Mouse (Mus musculus) forebrain, postnatal 0 days (tissue): ENCODE measurements around the gene Lrrc4c. TPM values are rescaled to one million over a fixed set of nuclear protein-coding genes. Genes with fewer than 3 reads are reported as not detected.
A peak's percentile ranks its signal among the peaks of the same experiment; 100 is the strongest.

Experiments used
- ATAC-seq: fragments of 200-750 bp; cut with Nextera tagmentation; 2 replicates; pipeline ENCODE4 v1.8.0; 2017; ENCODE audit warnings: mild to moderate bottlenecking, moderate library complexity
- DNase-seq: peaks from one replicate; pipeline ENCODE4 v3.0.0-alpha.2; 2015
- H3K27ac ChIP-seq: fragments of 300-500 bp; sonication (generic); 2 replicates; pipeline ENCODE4 v1.5.1; 2014; ENCODE audit warnings: low read depth, mild to moderate bottlenecking, antibody characterized with exemption, low read length, moderate library complexity, mixed read lengths
- H3K27me3 ChIP-seq: fragments of 300-500 bp; sonication (generic); 2 replicates; pipeline ENCODE4 v1.6.1; 2014; ENCODE audit warnings: mild to moderate bottlenecking, low read length, mixed read lengths; ENCODE audit not compliant: insufficient read depth
- H3K36me3 ChIP-seq: fragments of 300-500 bp; sonication (generic); 2 replicates; pipeline ENCODE4 v1.6.1; 2014; ENCODE audit warnings: mild to moderate bottlenecking, moderate library complexity; ENCODE audit not compliant: insufficient read depth
- H3K4me1 ChIP-seq: fragments of 300-500 bp; sonication (generic); 2 replicates; pipeline ENCODE4 v1.6.1; 2014; ENCODE audit warnings: antibody characterized with exemption; ENCODE audit not compliant: insufficient read depth
- H3K4me2 ChIP-seq: fragments of 300-500 bp; sonication (generic); 2 replicates; pipeline ENCODE4 v1.6.1; 2014; ENCODE audit warnings: low read depth, mild to moderate bottlenecking, moderate library complexity
- H3K4me3 ChIP-seq: fragments of 300-500 bp; sonication (generic); 2 replicates; pipeline ENCODE4 v1.5.1; 2014; ENCODE audit warnings: low read depth, low read length, mixed read lengths
- H3K9ac ChIP-seq: fragments of 300-500 bp; sonication (generic); 2 replicates; pipeline ENCODE4 v1.6.1; 2014; ENCODE audit warnings: mild to moderate bottlenecking
- H3K9me3 ChIP-seq: fragments of 300-500 bp; sonication (generic); 2 replicates; pipeline ENCODE4 v1.6.1; 2016; ENCODE audit warnings: low read length
- CTCF ChIP-seq: sonication (generic); IDR thresholded peaks from 2 replicates; pipeline ENCODE4 v1.5.1; 2016; ENCODE audit warnings: antibody characterized with exemption, control low read depth, low read depth
- WGBS: fragments of 180-500 bp; shearing (Covaris S2); extraction: QIAGEN DNeasy Blood & Tissue Kit; methylation state at CpG from one replicate; pipeline ENCODE4 v1.1.7; 2014; 5-methylcytosine and 5-hydroxymethylcytosine counted together
- polyA plus RNA-seq: library from polyadenylated mRNA; unstranded; fragments of >200 nt; fragmentation: Nextera tagmentation; extraction: Ambion mirVana; gene quantifications from 2 replicates; pipeline ENCODE4 v1.2.1, GENCODE M21; 2015
- total RNA-seq: library from RNA; depleted of rRNA; stranded (reverse); fragments of >200 nt; gene quantifications from 2 replicates; pipeline ENCODE4 v1.2.3, GENCODE M21; 2014

The Lrrc4c gene
- total and polyA plus RNA-seq, 2 experiments from 2014 or later = 39.9 to 60.7 TPM

GRCm38 (mm10) chr2:97463573-97463972, 1145.6 kb downstream of the Lrrc4c start:
- Histone ChIP-seq H3K27ac (no peak overlapping the region), H3K9ac (no peak overlapping the region), H3K4me3 (no peak overlapping the region), H3K9me3 (no peaks in the 10 kb centered on the region), H3K4me1 (no peaks in the 10 kb centered on the region), H3K36me3 (no peaks in the 10 kb centered on the region), H3K27me3 (no peaks in the 10 kb centered on the region), H3K4me2 (no peak overlapping the region)
- TF ChIP-seq CTCF = peak; percentile 55
- ATAC-seq (no peak), DNase-seq (no peak)

GRCm38 (mm10) chr2:97466243-97466793, 1148.3 kb downstream of the Lrrc4c start:
- peak; percentile 89 for ATAC-seq
- 6% methylated on average over 25 of the region's 25 CpGs for WGBS
- DNase-seq = peak; percentile 94
- Histone ChIP-seq H3K36me3 (no peaks in the 10 kb centered on the region), H3K27ac (peak overlapping the region; percentile 91), H3K4me2 (peak overlapping the region; percentile 71), H3K4me3 (peak overlapping the region; percentile 68), H3K9ac (peak overlapping the region; percentile 69), H3K4me1 (no peaks in the 10 kb centered on the region), H3K27me3 (no peaks in the 10 kb centered on the region), H3K9me3 (no peaks in the 10 kb centered on the region)
- TF ChIP-seq CTCF = peak; percentile 96

DNA sequence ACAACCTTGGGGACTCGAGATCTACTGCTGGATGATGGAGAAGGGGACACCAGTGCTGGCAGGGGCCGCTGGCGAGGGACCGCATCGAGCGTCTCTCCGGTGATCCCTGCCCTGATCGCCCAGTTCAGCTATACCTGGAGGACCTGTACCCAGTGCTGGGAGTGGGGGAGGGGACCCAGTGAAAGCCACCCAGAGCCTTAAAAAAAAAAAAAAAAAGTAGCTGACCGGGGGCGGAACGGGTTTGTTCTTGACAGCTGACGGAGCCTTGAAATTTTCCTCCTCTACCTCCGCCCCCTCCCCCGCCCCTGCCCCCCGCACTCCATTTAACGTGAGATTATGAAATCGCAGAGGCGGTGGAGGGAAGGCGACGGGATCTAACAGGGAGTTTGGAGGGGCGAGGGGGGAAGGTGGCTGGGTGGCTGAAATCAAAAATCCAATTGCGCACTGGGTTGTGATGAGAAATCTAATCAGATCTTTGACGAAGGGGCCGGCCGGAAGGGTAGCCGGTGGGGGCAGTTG, 1149.1 kb downstream of the Lrrc4c start:
- Histone ChIP-seq H3K9ac (peak overlapping the region; percentile 69), H3K4me1 (no peaks in the 10 kb centered on the region), H3K9me3 (no peaks in the 10 kb centered on the region), H3K36me3 (no peaks in the 10 kb centered on the region), H3K27ac (peak overlapping the region; percentile 91), H3K4me3 (peak overlapping the region; percentile 68), H3K4me2 (peak overlapping the region; percentile 71), H3K27me3 (no peaks in the 10 kb centered on the region)
- ATAC-seq (peak; percentile 44), DNase-seq (peak; percentile 67)
- WGBS = under 1% methylated on average over 26 of the region's 26 CpGs
- TF ChIP-seq CTCF = no peak

GRCm38 (mm10) chr2:97467664-97468063, 1149.7 kb downstream of the Lrrc4c start:
- Histone ChIP-seq H3K36me3 (no peaks in the 10 kb centered on the region), H3K27me3 (no peaks in the 10 kb centered on the region), H3K9ac (peak overlapping the region; percentile 69), H3K4me1 (no peaks in the 10 kb centered on the region), H3K4me3 (peak overlapping the region; percentile 68), H3K4me2 (peak overlapping the region; percentile 71), H3K9me3 (no peaks in the 10 kb centered on the region), H3K27ac (peak overlapping the region; percentile 91)
- no peak for TF ChIP-seq CTCF
- ATAC-seq (no peak), DNase-seq (peak; percentile 46)
- WGBS = 3% methylated on average over 8 of the region's 8 CpGs

- Histone ChIP-seq H3K36me3 (no peaks in the 10 kb centered on the region), H3K4me1 (no peaks in the 10 kb centered on the region), H3K27me3 (no peaks in the 10 kb centered on the region), H3K4me2 (peak overlapping the region; percentile 71), H3K4me3 (peak overlapping the region; percentile 68), H3K27ac (peak overlapping the region; percentile 55), H3K9me3 (no peaks in the 10 kb centered on the region), H3K9ac (peak overlapping the region; percentile 69)
- no peak for TF ChIP-seq CTCF
- no peak for ATAC-seq
- no peak for DNase-seq
- WGBS = 2% methylated on average over 5 of the region's 5 CpGs
These were observed 1150.4 kb downstream of the Lrrc4c start for GRCm38 (mm10) chr2:97468372-97468771.

DNA sequence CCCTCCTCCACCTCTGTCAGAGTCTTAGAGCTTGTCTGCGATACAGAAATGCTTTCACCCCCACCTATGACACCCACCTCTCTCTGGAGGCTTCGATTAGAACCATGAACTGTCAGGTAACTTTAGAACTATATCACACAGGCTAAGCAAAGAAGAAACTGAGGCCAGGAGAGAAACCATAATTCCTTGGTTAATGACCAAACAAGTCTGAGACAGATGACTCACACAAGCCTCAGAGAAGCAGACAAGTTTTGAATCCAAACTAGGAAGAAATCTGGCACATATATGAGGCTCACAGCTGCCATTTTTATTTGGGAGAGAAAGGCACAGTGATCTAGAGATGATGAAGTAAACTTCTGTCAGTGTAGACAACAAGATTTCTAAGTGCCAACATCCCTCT, 1151.4 kb downstream of the Lrrc4c start:
- no peak for TF ChIP-seq CTCF
- Histone ChIP-seq H3K27me3 (no peaks in the 10 kb centered on the region), H3K9me3 (no peaks in the 10 kb centered on the region), H3K4me3 (peak overlapping the region; percentile 68), H3K9ac (peak overlapping the region; percentile 69; the same call in 1 of the 2 replicates), H3K27ac (no peak overlapping the region), H3K36me3 (no peaks in the 10 kb centered on the region), H3K4me2 (peak overlapping the region; percentile 71), H3K4me1 (no peaks in the 10 kb centered on the region)
- DNase-seq = no peak
- ATAC-seq = no peak
- WGBS = 26% methylated on average over 2 of the region's 2 CpGs

- ATAC-seq (peak; percentile 94), DNase-seq (peak; percentile 77)
- H3K27ac ChIP-seq = peak overlapping the region; percentile 64
- TF ChIP-seq CTCF = no peak
- no peaks in the 10 kb centered on the region for H3K36me3 ChIP-seq
- H3K9ac ChIP-seq = peak overlapping the region; percentile 44
- 8% methylated on average over 10 of the region's 10 CpGs for WGBS
- no peaks in the 10 kb centered on the region for H3K27me3 ChIP-seq
- no peaks in the 10 kb centered on the region for H3K9me3 ChIP-seq
- H3K4me2 ChIP-seq = peak overlapping the region; percentile 55
- H3K4me1 ChIP-seq = peaks cover 11% of the 10 kb centered on the region
- H3K4me3 ChIP-seq = peak overlapping the region; percentile 31
These were observed 1160.4 kb downstream of the Lrrc4c start for GRCm38 (mm10) chr2:97478175-97478924.
